Mouse (Mus musculus) lung, embryonic 14.5 days (tissue): ENCODE data around the gene Psmc6. TPM values are rescaled to one million over a fixed set of nuclear protein-coding genes. Genes with fewer than 3 reads are reported as not detected.

Source experiments
- ATAC-seq: fragments of 200-750 bp; cut with Nextera tagmentation; 2 replicates; pipeline ENCODE4 v1.8.0; 2017; ENCODE audit warnings: mild to moderate bottlenecking, moderate TSS enrichment, moderate library complexity; ENCODE audit not compliant: insufficient read depth
- DNase-seq: peaks from one replicate; pipeline ENCODE4 v3.0.0-alpha.2; 2015
- H3K27ac ChIP-seq: fragments of 300-500 bp; sonication (generic); 2 replicates; pipeline ENCODE4 v1.5.1; 2014; ENCODE audit warnings: low read depth, mild to moderate bottlenecking, moderate library complexity
- H3K27me3 ChIP-seq: fragments of 300-500 bp; sonication (generic); 2 replicates; pipeline ENCODE4 v1.6.1; 2014; ENCODE audit warnings: low read length, control low read depth; ENCODE audit not compliant: insufficient read depth
- H3K36me3 ChIP-seq: fragments of 300-500 bp; sonication (generic); 2 replicates; pipeline ENCODE4 v1.6.1; 2014; ENCODE audit warnings: control low read depth; ENCODE audit not compliant: insufficient read depth
- H3K4me1 ChIP-seq: fragments of 300-500 bp; sonication (generic); 2 replicates; pipeline ENCODE4 v1.6.1; 2014; ENCODE audit warnings: antibody characterized with exemption, control low read depth; ENCODE audit not compliant: insufficient read depth
- H3K4me2 ChIP-seq: fragments of 300-500 bp; sonication (generic); 2 replicates; pipeline ENCODE4 v1.6.1; 2014; ENCODE audit warnings: mild to moderate bottlenecking
- H3K4me3 ChIP-seq: fragments of 300-500 bp; sonication (generic); 2 replicates; pipeline ENCODE4 v1.5.1; 2014; ENCODE audit warnings: low read depth, low read length
- H3K9ac ChIP-seq: fragments of 300-500 bp; sonication (generic); 2 replicates; pipeline ENCODE4 v1.6.1; 2014
- H3K9me3 ChIP-seq: fragments of 300-500 bp; sonication (generic); 2 replicates; pipeline ENCODE4 v1.6.1; 2016; ENCODE audit warnings: low read depth, low read length, control low read depth
- CTCF ChIP-seq: IDR thresholded peaks from 2 replicates; pipeline ENCODE4 v1.5.1; 2016; ENCODE audit warnings: antibody characterized with exemption, low read depth
- WGBS: fragments of 180-500 bp; shearing (Covaris S2); extraction: QIAGEN DNeasy Blood & Tissue Kit; methylation state at CpG from one replicate; pipeline ENCODE4 v1.1.7; 2014; 5-methylcytosine and 5-hydroxymethylcytosine counted together
- polyA plus RNA-seq: library from polyadenylated mRNA; unstranded; fragments of >200 nt; fragmentation: Nextera tagmentation; extraction: Ambion mirVana; gene quantifications from 2 replicates; pipeline ENCODE4 v1.2.1, GENCODE M21; 2014

The Psmc6 gene
- polyA plus RNA-seq, 1 experiment from 2014 or later = 186 TPM

- ATAC-seq (no peak), DNase-seq (no peak)
- Histone ChIP-seq H3K9me3 (no peaks in the 10 kb centered on the region), H3K4me3 (no peak overlapping the region), H3K4me2 (no peak overlapping the region), H3K9ac (no peak overlapping the region), H3K36me3 (peaks cover 18% of the 10 kb centered on the region), H3K4me1 (0 out of 2 replicates have a peak, but pooled peaks cover 2% of the 10 kb centered on the region), H3K27ac (no peak overlapping the region), H3K27me3 (no peaks in the 10 kb centered on the region)
- 93% methylated on average over 2 of the region's 2 CpGs for WGBS
- TF ChIP-seq CTCF = no peak
These were observed 56.0 kb downstream of the Psmc6 start for GRCm38 (mm10) chr14:45385596-45385995.

GRCm38 (mm10) chr14:45387480-45387879 lies 57.9 kb downstream of the Psmc6 start:
- TF ChIP-seq CTCF = no peak
- H3K27me3 ChIP-seq = no peaks in the 10 kb centered on the region
- WGBS = 12% methylated on average over 2 of the region's 2 CpGs
- H3K4me3 ChIP-seq = peak overlapping the region; percentile 84
- DNase-seq (peak; percentile 62), ATAC-seq (no peak)
- no peaks in the 10 kb centered on the region for H3K9me3 ChIP-seq
- no peak overlapping the region for H3K27ac ChIP-seq
- peak overlapping the region; percentile 88; the same call in 1 of the 2 replicates for H3K9ac ChIP-seq
- H3K4me2 ChIP-seq = peak overlapping the region; percentile 76
- 0 out of 2 replicates have a peak, but pooled peaks cover 2% of the 10 kb centered on the region for H3K4me1 ChIP-seq
- peaks cover 5% of the 10 kb centered on the region; the same call in 1 of the 2 replicates for H3K36me3 ChIP-seq

- Histone ChIP-seq H3K4me2 (peak overlapping the region; percentile 76), H3K36me3 (no peaks in the 10 kb centered on the region), H3K9me3 (no peaks in the 10 kb centered on the region), H3K4me3 (peak overlapping the region; percentile 84), H3K27ac (peak overlapping the region; percentile 88), H3K9ac (peak overlapping the region; percentile 88), H3K4me1 (0 out of 2 replicates have a peak, but pooled peaks cover 2% of the 10 kb centered on the region), H3K27me3 (no peaks in the 10 kb centered on the region)
- peak; percentile 98 for ATAC-seq
- no peak for TF ChIP-seq CTCF
- peak; percentile 92 for DNase-seq
- WGBS = under 1% methylated on average over 71 of the region's 71 CpGs
These were observed 59.0 kb downstream of the Psmc6 start for GRCm38 (mm10) chr14:45388345-45389181.

- peak overlapping the region; percentile 76 for H3K4me2 ChIP-seq
- peak overlapping the region; percentile 88 for H3K27ac ChIP-seq
- no peak; the same call in 1 of the 2 replicates for ATAC-seq
- no peaks in the 10 kb centered on the region for H3K36me3 ChIP-seq
- WGBS = 15% methylated on average over 3 of the region's 3 CpGs
- H3K4me1 ChIP-seq = 0 out of 2 replicates have a peak, but pooled peaks cover 2% of the 10 kb centered on the region
- H3K9me3 ChIP-seq = no peaks in the 10 kb centered on the region
- H3K9ac ChIP-seq = peak overlapping the region; percentile 88
- TF ChIP-seq CTCF = no peak
- no peaks in the 10 kb centered on the region for H3K27me3 ChIP-seq
- peak overlapping the region; percentile 84 for H3K4me3 ChIP-seq
- no peak for DNase-seq
These were observed 59.6 kb downstream of the Psmc6 start for GRCm38 (mm10) chr14:45389194-45389593.

Other genes starting within 250 kb of the Psmc6 start
- 2.1 and 2.2 TPM in 2 replicates for gene Gpr137c, start 110.1 kb upstream of the Psmc6 start, polyA plus RNA-seq
- gene Txndc16, start 109.5 kb upstream of the Psmc6 start, polyA plus RNA-seq = 13.8 and 17.5 TPM in 2 replicates
- gene Ero1l, start 11.0 kb upstream of the Psmc6 start, polyA plus RNA-seq = 30.1 and 30.8 TPM in 2 replicates
- gene Styx, start 21.3 kb downstream of the Psmc6 start, polyA plus RNA-seq = 71.0 and 74.6 TPM in 2 replicates
- 54.9 and 57.3 TPM in 2 replicates for gene Gnpnat1, start 75.1 kb downstream of the Psmc6 start, polyA plus RNA-seq
- 209 and 229 TPM in 2 replicates for gene Fermt2, start 200.3 kb downstream of the Psmc6 start, polyA plus RNA-seq